Mouse (Mus musculus) lung, embryonic 14.5 days (tissue): Measurements from ENCODE around the gene Gm36028. TPM values are rescaled to one million over a fixed set of nuclear protein-coding genes. Genes with fewer than 3 reads are reported as not detected.

Experiments used
- ATAC-seq: fragments of 200-750 bp; cut with Nextera tagmentation; 2 replicates; pipeline ENCODE4 v1.8.0; 2017; ENCODE audit warnings: mild to moderate bottlenecking, moderate TSS enrichment, moderate library complexity; ENCODE audit not compliant: insufficient read depth
- DNase-seq: peaks from one replicate; pipeline ENCODE4 v3.0.0-alpha.2; 2015
- H3K27ac ChIP-seq: fragments of 300-500 bp; sonication (generic); 2 replicates; pipeline ENCODE4 v1.5.1; 2014; ENCODE audit warnings: low read depth, mild to moderate bottlenecking, moderate library complexity
- H3K27me3 ChIP-seq: fragments of 300-500 bp; sonication (generic); 2 replicates; pipeline ENCODE4 v1.6.1; 2014; ENCODE audit warnings: low read length, control low read depth; ENCODE audit not compliant: insufficient read depth
- H3K36me3 ChIP-seq: fragments of 300-500 bp; sonication (generic); 2 replicates; pipeline ENCODE4 v1.6.1; 2014; ENCODE audit warnings: control low read depth; ENCODE audit not compliant: insufficient read depth
- H3K4me1 ChIP-seq: fragments of 300-500 bp; sonication (generic); 2 replicates; pipeline ENCODE4 v1.6.1; 2014; ENCODE audit warnings: antibody characterized with exemption, control low read depth; ENCODE audit not compliant: insufficient read depth
- H3K4me2 ChIP-seq: fragments of 300-500 bp; sonication (generic); 2 replicates; pipeline ENCODE4 v1.6.1; 2014; ENCODE audit warnings: mild to moderate bottlenecking
- H3K4me3 ChIP-seq: fragments of 300-500 bp; sonication (generic); 2 replicates; pipeline ENCODE4 v1.5.1; 2014; ENCODE audit warnings: low read depth, low read length
- H3K9ac ChIP-seq: fragments of 300-500 bp; sonication (generic); 2 replicates; pipeline ENCODE4 v1.6.1; 2014
- H3K9me3 ChIP-seq: fragments of 300-500 bp; sonication (generic); 2 replicates; pipeline ENCODE4 v1.6.1; 2016; ENCODE audit warnings: low read depth, low read length, control low read depth
- CTCF ChIP-seq: IDR thresholded peaks from 2 replicates; pipeline ENCODE4 v1.5.1; 2016; ENCODE audit warnings: antibody characterized with exemption, low read depth
- WGBS: fragments of 180-500 bp; shearing (Covaris S2); extraction: QIAGEN DNeasy Blood & Tissue Kit; methylation state at CpG from one replicate; pipeline ENCODE4 v1.1.7; 2014; 5-methylcytosine and 5-hydroxymethylcytosine counted together
- polyA plus RNA-seq: library from polyadenylated mRNA; unstranded; fragments of >200 nt; fragmentation: Nextera tagmentation; extraction: Ambion mirVana; gene quantifications from 2 replicates; pipeline ENCODE4 v1.2.1, GENCODE M21; 2014

Gm36028 gene
- polyA plus RNA-seq, 1 experiment from 2014 or later, result 0.38 TPM

- ATAC-seq, result no peak
- WGBS, result 81% methylated on average over 3 of the region's 3 CpGs
Measured at GRCm38 (mm10) chr16:37888986-37889385, 28.0 kb upstream of the Gm36028 start.

GRCm38 (mm10) chr16:37881168-37881567, 20.2 kb upstream of the Gm36028 start:
- H3K9me3 ChIP-seq, result no peaks in the 10 kb centered on the region
- H3K4me3 ChIP-seq, result no peak overlapping the region
- WGBS, result 71% methylated on average over 2 of the region's 2 CpGs
- H3K27me3 ChIP-seq, result no peaks in the 10 kb centered on the region
- no peak for DNase-seq
- H3K36me3 ChIP-seq, result peaks cover 75% of the 10 kb centered on the region
- no peak overlapping the region for H3K9ac ChIP-seq
- no peak overlapping the region for H3K27ac ChIP-seq
- H3K4me2 ChIP-seq, result no peak overlapping the region
- H3K4me1 ChIP-seq, result no peaks in the 10 kb centered on the region
- TF ChIP-seq CTCF, result no peak
- ATAC-seq, result no peak

More at GRCm38 (mm10) chr16:37888986-37889385, 28.0 kb upstream of the Gm36028 start:
- TF ChIP-seq CTCF, result no peak
- no peak overlapping the region for H3K4me3 ChIP-seq
- H3K4me2 ChIP-seq, result no peak overlapping the region
- no peak for DNase-seq
- H3K36me3 ChIP-seq, result peaks cover 8% of the 10 kb centered on the region; the same call in 1 of the 2 replicates
- no peak overlapping the region for H3K9ac ChIP-seq
- no peak overlapping the region for H3K27ac ChIP-seq
- H3K4me1 ChIP-seq, result no peaks in the 10 kb centered on the region
- H3K9me3 ChIP-seq, result no peaks in the 10 kb centered on the region
- H3K27me3 ChIP-seq, result no peaks in the 10 kb centered on the region

GRCm38 (mm10) chr16:37879750-37880419, 18.9 kb upstream of the Gm36028 start:
- no peak overlapping the region for H3K27ac ChIP-seq
- H3K4me2 ChIP-seq, result no peak overlapping the region
- peaks cover 75% of the 10 kb centered on the region for H3K36me3 ChIP-seq
- 91% methylated on average over 4 of the region's 4 CpGs for WGBS
- no peaks in the 10 kb centered on the region for H3K27me3 ChIP-seq
- H3K9me3 ChIP-seq, result no peaks in the 10 kb centered on the region
- TF ChIP-seq CTCF, result no peak
- ATAC-seq, result no peak
- H3K9ac ChIP-seq, result no peak overlapping the region
- no peak for DNase-seq
- no peak overlapping the region for H3K4me3 ChIP-seq
- no peaks in the 10 kb centered on the region for H3K4me1 ChIP-seq

GRCm38 (mm10) chr16:37878951-37879505, 18.1 kb upstream of the Gm36028 start:
- ATAC-seq (no peak), DNase-seq (no peak)
- TF ChIP-seq CTCF, result no peak
- H3K36me3 ChIP-seq, result peaks cover 72% of the 10 kb centered on the region
- no peaks in the 10 kb centered on the region for H3K27me3 ChIP-seq
- H3K27ac ChIP-seq, result no peak overlapping the region
- H3K4me3 ChIP-seq, result no peak overlapping the region
- H3K4me1 ChIP-seq, result no peaks in the 10 kb centered on the region
- 87% methylated on average over 7 of the region's 7 CpGs for WGBS
- H3K9ac ChIP-seq, result no peak overlapping the region
- H3K9me3 ChIP-seq, result no peaks in the 10 kb centered on the region
- H3K4me2 ChIP-seq, result no peak overlapping the region

- no peaks in the 10 kb centered on the region for H3K4me1 ChIP-seq
- H3K36me3 ChIP-seq, result peaks cover 56% of the 10 kb centered on the region
- no peak for DNase-seq
- H3K9me3 ChIP-seq, result no peaks in the 10 kb centered on the region
- 97% methylated on average over 3 of the region's 3 CpGs for WGBS
- no peak overlapping the region for H3K4me2 ChIP-seq
- H3K27ac ChIP-seq, result no peak overlapping the region
- H3K27me3 ChIP-seq, result no peaks in the 10 kb centered on the region
- H3K4me3 ChIP-seq, result no peak overlapping the region
- no peak overlapping the region for H3K9ac ChIP-seq
- no peak for TF ChIP-seq CTCF
- ATAC-seq, result no peak
Measured at GRCm38 (mm10) chr16:37877406-37877805, 16.5 kb upstream of the Gm36028 start.

GRCm38 (mm10) chr16:37874501-37875235, 13.7 kb upstream of the Gm36028 start:
- Histone ChIP-seq H3K4me3 (no peak overlapping the region), H3K9me3 (no peaks in the 10 kb centered on the region), H3K4me2 (no peak overlapping the region), H3K27ac (no peak overlapping the region), H3K4me1 (peaks cover 17% of the 10 kb centered on the region), H3K27me3 (no peaks in the 10 kb centered on the region), H3K9ac (no peak overlapping the region), H3K36me3 (peaks cover 28% of the 10 kb centered on the region)
- ATAC-seq, result no peak
- no peak for DNase-seq
- TF ChIP-seq CTCF, result no peak
- 84% methylated on average over 4 of the region's 4 CpGs for WGBS

- Histone ChIP-seq H3K36me3 (no peaks in the 10 kb centered on the region), H3K27ac (no peak overlapping the region; the same call in 1 of the 2 replicates), H3K4me2 (peak overlapping the region; percentile 78), H3K4me3 (peak overlapping the region; percentile 98; the same call in 1 of the 2 replicates), H3K9ac (no peak overlapping the region), H3K4me1 (peaks cover 18% of the 10 kb centered on the region), H3K9me3 (no peaks in the 10 kb centered on the region), H3K27me3 (no peaks in the 10 kb centered on the region)
- TF ChIP-seq CTCF, result no peak
- WGBS, result 69% methylated on average over 4 of the region's 4 CpGs
- DNase-seq (no peak), ATAC-seq (no peak)
Measured at GRCm38 (mm10) chr16:37871112-37871715, 10.3 kb upstream of the Gm36028 start.
